ENCODE assay signal across 13 mouse cellular contexts in genomic region chr2:4461514-4461913, GRCm38 (mm10).
DNase-seq lines count a peak whose midpoint lies in the region; ATAC-seq and TF ChIP-seq lines count a peak whose summit lies in the region.
"Had no signal": no experiment of that assay in that cellular context is flagged by ENCODE, and none has a peak within 500 bp of the region (broad histone marks: within the 10 kb centered on the region; RNA-seq: fewer than 3 reads in every experiment).

No protein-coding gene starts in this region.

- H3K4me1 ChIP-seq in forebrain, embryonic 11.5 days (replicated peaks; ENCODE audit: control insufficient read depth, insufficient read depth, low read length), result peaks cover 12% of the 10 kb centered on the region
- no peaks in the 10 kb centered on the region; the same call in 1 of the 2 replicates for H3K4me1 ChIP-seq in forebrain, postnatal 0 days (ENCODE audit: insufficient read depth)
- H3K4me1 ChIP-seq in lung, embryonic 14.5 days (ENCODE audit: insufficient read depth), result peaks cover 8% of the 10 kb centered on the region; the same call in 1 of the 2 replicates
- peaks cover 35% of the 10 kb centered on the region for H3K4me1 ChIP-seq in embryonic facial prominence, embryonic 12.5 days
- H3K4me1 ChIP-seq in neural tube, embryonic 11.5 days (ENCODE audit: control insufficient read depth, insufficient read depth, low read length), result peaks cover 25% of the 10 kb centered on the region

- intact Hi-C loops in left cerebral cortex, adult 2 months (cut with DNase I), result no loop called here

- H3K9ac ChIP-seq in forebrain, embryonic 11.5 days (ENCODE audit: low read length), result no peak overlapping the region
- H3K9ac ChIP-seq in forebrain, postnatal 0 days, result no peak overlapping the region
- H3K9ac ChIP-seq in lung, embryonic 14.5 days, result no peak overlapping the region
- H3K9ac ChIP-seq in embryonic facial prominence, embryonic 12.5 days, result no peak overlapping the region
- no peak overlapping the region for H3K9ac ChIP-seq in neural tube, embryonic 11.5 days (ENCODE audit: low read length)

- peak overlapping the region; percentile 12; the same call in 1 of the 2 replicates for H3K27ac ChIP-seq in forebrain, embryonic 11.5 days (ENCODE audit: low read depth, low read length)
- no peak overlapping the region for H3K27ac ChIP-seq in forebrain, postnatal 0 days (ENCODE audit: low read depth, low read length)
- H3K27ac ChIP-seq in lung, embryonic 14.5 days (ENCODE audit: low read depth), result no peak overlapping the region
- H3K27ac ChIP-seq in embryonic facial prominence, embryonic 12.5 days, result no peak overlapping the region
- H3K27ac ChIP-seq in neural tube, embryonic 11.5 days (ENCODE audit: low read depth, low read length), result peak overlapping the region; percentile 60; the same call in 1 of the 2 replicates
- no peak overlapping the region for H3K27ac ChIP-seq in left cerebral cortex, adult 2 months

- no peak for TF ChIP-seq CTCF in forebrain, postnatal 0 days (IDR thresholded peaks at IDR 0.05; ENCODE audit: low read depth)
- TF ChIP-seq CTCF in lung, embryonic 14.5 days (IDR thresholded peaks at IDR 0.05; ENCODE audit: low read depth), result no peak
- no peak for TF ChIP-seq CTCF in left cerebral cortex, adult 2 months (IDR thresholded peaks at IDR 0.05)

- no peak overlapping the region for H3K4me3 ChIP-seq in forebrain, embryonic 11.5 days (ENCODE audit: low read depth, low read length)
- no peak overlapping the region for H3K4me3 ChIP-seq in forebrain, postnatal 0 days (ENCODE audit: low read depth, low read length)
- no peak overlapping the region for H3K4me3 ChIP-seq in lung, embryonic 14.5 days (ENCODE audit: low read depth, low read length)
- H3K4me3 ChIP-seq in embryonic facial prominence, embryonic 12.5 days, result no peak overlapping the region
- H3K4me3 ChIP-seq in neural tube, embryonic 11.5 days (ENCODE audit: low read depth, low read length), result no peak overlapping the region
- H3K4me3 ChIP-seq in left cerebral cortex, adult 2 months, result no peak overlapping the region

- no peaks in the 10 kb centered on the region for H3K27me3 ChIP-seq in forebrain, embryonic 11.5 days (ENCODE audit: control insufficient read depth, insufficient read depth, low read length)
- H3K27me3 ChIP-seq in forebrain, postnatal 0 days (ENCODE audit: insufficient read depth, low read length), result no peaks in the 10 kb centered on the region
- no peaks in the 10 kb centered on the region for H3K27me3 ChIP-seq in lung, embryonic 14.5 days (ENCODE audit: insufficient read depth, low read length)
- H3K27me3 ChIP-seq in embryonic facial prominence, embryonic 12.5 days, result no peaks in the 10 kb centered on the region
- no peaks in the 10 kb centered on the region for H3K27me3 ChIP-seq in neural tube, embryonic 11.5 days (ENCODE audit: control insufficient read depth, insufficient read depth, low read length)

- H3K4me2 ChIP-seq in forebrain, embryonic 11.5 days (ENCODE audit: low read depth, low read length, severe bottlenecking), result no peak overlapping the region
- H3K4me2 ChIP-seq in forebrain, postnatal 0 days (ENCODE audit: low read depth), result no peak overlapping the region
- H3K4me2 ChIP-seq in lung, embryonic 14.5 days, result no peak overlapping the region
- no peak overlapping the region for H3K4me2 ChIP-seq in embryonic facial prominence, embryonic 12.5 days (replicated peaks)
- no peak overlapping the region for H3K4me2 ChIP-seq in neural tube, embryonic 11.5 days (ENCODE audit: low read depth)
- H3K4me2 ChIP-seq: liver, embryonic 11.5 days had no signal

- H3K9me3 ChIP-seq in forebrain, embryonic 11.5 days (ENCODE audit: control insufficient read depth, low read length), result no peaks in the 10 kb centered on the region
- H3K9me3 ChIP-seq in forebrain, postnatal 0 days (ENCODE audit: low read length), result no peaks in the 10 kb centered on the region
- no peaks in the 10 kb centered on the region for H3K9me3 ChIP-seq in lung, embryonic 14.5 days (ENCODE audit: low read depth, low read length)
- no peaks in the 10 kb centered on the region for H3K9me3 ChIP-seq in embryonic facial prominence, embryonic 12.5 days
- no peaks in the 10 kb centered on the region for H3K9me3 ChIP-seq in neural tube, embryonic 11.5 days (ENCODE audit: control insufficient read depth, low read length)

- 11% methylated on average over 2 of the region's 2 CpGs for WGBS in forebrain, embryonic 11.5 days
- WGBS in forebrain, postnatal 0 days, result 28% methylated on average over 2 of the region's 2 CpGs
- 40% methylated on average over 2 of the region's 2 CpGs for WGBS in lung, embryonic 14.5 days
- 26% methylated on average over 2 of the region's 2 CpGs for WGBS in embryonic facial prominence, embryonic 12.5 days
- WGBS in neural tube, embryonic 11.5 days, result 7% methylated on average over 2 of the region's 2 CpGs

- peak; percentile 57; the same call in 1 of the 2 replicates for ATAC-seq in forebrain, embryonic 11.5 days (replicated peaks; ENCODE audit: low FRiP score)
- no peak for ATAC-seq in forebrain, postnatal 0 days
- ATAC-seq in lung, embryonic 14.5 days (ENCODE audit: insufficient read depth), result 0 out of 2 replicates have a peak, but pooled peaks have one; percentile 22
- 0 out of 2 replicates have a peak, but pooled peaks have one; percentile 38 for ATAC-seq in embryonic facial prominence, embryonic 12.5 days (ENCODE audit: insufficient number of reproducible peaks, insufficient read depth, low FRiP score, low TSS enrichment)
- ATAC-seq in neural tube, embryonic 11.5 days (ENCODE audit: insufficient read depth, low FRiP score, low TSS enrichment), result peak; percentile 58

- no peaks in the 10 kb centered on the region for H3K36me3 ChIP-seq in forebrain, embryonic 11.5 days (ENCODE audit: control insufficient read depth, insufficient read depth, low read length)
- H3K36me3 ChIP-seq in forebrain, postnatal 0 days (ENCODE audit: insufficient read depth), result no peaks in the 10 kb centered on the region
- H3K36me3 ChIP-seq in lung, embryonic 14.5 days (ENCODE audit: insufficient read depth), result no peaks in the 10 kb centered on the region
- H3K36me3 ChIP-seq in embryonic facial prominence, embryonic 12.5 days, result no peaks in the 10 kb centered on the region
- no peaks in the 10 kb centered on the region for H3K36me3 ChIP-seq in neural tube, embryonic 11.5 days (ENCODE audit: control insufficient read depth, insufficient read depth, low read length)

- DNase-seq in forebrain, embryonic 11.5 days (ENCODE audit: low spot score), result peak; percentile 67
- no peak for DNase-seq in forebrain, postnatal 0 days
- no peak for DNase-seq in lung, embryonic 14.5 days
- DNase-seq in lung, postnatal 25 days (ENCODE audit: low spot score), result no peak
- DNase-seq in neural tube, embryonic 11.5 days (ENCODE audit: low spot score), result peak; percentile 64
- no peak for DNase-seq in left cerebral cortex, adult 2 months (ENCODE audit: extremely low spot score in 1 of 2, low spot score in 2 of 2)
- DNase-seq in kidney, adult 8-10 months, result no peak
- DNase-seq: adrenal gland, postnatal 36 days; cerebellum, adult 2 months; gastrocnemius, postnatal 14 days; thymus, postnatal 36 days had no signal

Comparison
In these comparisons a context has a peak if more than half of its experiments do, and no peak if none do; other contexts are left out.
1. DNase-seq: peak in forebrain, embryonic 11.5 days (single experiment) and neural tube, embryonic 11.5 days (single experiment); none in forebrain, postnatal 0 days (single experiment), lung, embryonic 14.5 days (single experiment), lung, postnatal 25 days (single experiment), left cerebral cortex, adult 2 months (0 of 2) and kidney, adult 8-10 months (0 of 2).
2. H3K27ac ChIP-seq: peak in forebrain, embryonic 11.5 days (single experiment) and neural tube, embryonic 11.5 days (single experiment); none in forebrain, postnatal 0 days (single experiment), lung, embryonic 14.5 days (single experiment), embryonic facial prominence, embryonic 12.5 days (single experiment) and left cerebral cortex, adult 2 months (single experiment).